In the genomic region with DNA sequence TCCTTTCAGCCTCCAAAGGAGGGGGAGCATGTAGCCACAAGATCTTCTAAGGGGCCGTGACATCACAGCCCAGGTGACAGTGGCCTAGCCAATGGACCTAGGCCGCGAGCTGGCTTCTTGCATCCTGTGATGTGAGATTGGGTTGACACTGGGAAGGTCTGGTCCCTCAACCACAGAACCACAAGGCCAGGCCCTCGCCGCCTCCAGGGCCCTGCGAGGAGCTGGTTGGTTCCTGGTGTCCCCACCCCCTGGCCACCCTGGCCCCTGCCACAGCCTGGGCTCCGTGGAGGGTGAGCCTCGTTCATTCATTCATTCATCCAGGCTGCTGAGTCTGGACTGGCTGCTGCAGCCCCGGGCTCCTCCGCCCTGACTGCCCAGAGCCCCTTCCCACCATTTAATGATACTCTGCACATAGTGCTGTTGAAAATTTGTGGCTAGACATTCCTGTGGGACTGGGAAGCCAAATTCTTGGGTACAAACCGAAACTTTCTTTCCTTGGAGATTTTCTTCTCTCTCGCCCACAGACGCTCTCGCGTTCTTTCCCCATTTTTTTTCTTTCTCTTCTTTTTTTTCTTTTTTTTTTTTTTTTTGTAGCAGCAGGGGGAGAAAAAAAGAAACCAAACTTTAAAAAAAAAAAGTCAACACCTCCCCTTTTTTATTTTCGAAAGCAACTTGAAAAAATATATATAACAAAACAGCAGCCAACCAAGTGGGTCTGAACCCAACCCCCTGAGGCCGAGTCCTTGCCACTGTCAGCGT, we compare ENCODE assay signal across 11 mouse cellular contexts. TPM values are rescaled to one million over a fixed set of nuclear protein-coding genes. Genes with fewer than 3 reads are reported as not detected.
DNase-seq lines count a peak whose midpoint lies in the region; ATAC-seq lines count a peak whose summit lies in the region.
"Had no signal": no experiment of that assay in that cellular context is flagged by ENCODE, and none has a peak within 500 bp of the region (broad histone marks: within the 10 kb centered on the region; RNA-seq: fewer than 3 reads in every experiment).

A gene (plus strand): TSS at position 311 of the 759 bp plus-strand sequence.

- H3K27me3 ChIP-seq in limb, embryonic 13.5 days: peaks cover 29% of the 10 kb centered on the region
- no peaks in the 10 kb centered on the region for H3K27me3 ChIP-seq in midbrain, embryonic 11.5 days (ENCODE audit: control insufficient read depth, insufficient read depth, low read length)
- H3K27me3 ChIP-seq: forebrain, embryonic 13.5 days; hindbrain, embryonic 15.5 days had no signal

- intact Hi-C loops in left cerebral cortex, postnatal 4 days (cut with DNase I): no loop called here

- H3K9me3 ChIP-seq in limb, embryonic 13.5 days: no peaks in the 10 kb centered on the region
- H3K9me3 ChIP-seq in midbrain, embryonic 11.5 days (ENCODE audit: control insufficient read depth, low read length): no peaks in the 10 kb centered on the region
- H3K9me3 ChIP-seq: forebrain, embryonic 13.5 days; hindbrain, embryonic 15.5 days had no signal

- no peak within 1 kb of the TSS for H3K9ac ChIP-seq in limb, embryonic 13.5 days
- H3K9ac ChIP-seq in midbrain, embryonic 11.5 days (ENCODE audit: low read length): no peak within 1 kb of the TSS
- H3K9ac ChIP-seq: forebrain, embryonic 13.5 days; hindbrain, embryonic 15.5 days had no signal

- no peak within 1 kb of the TSS for H3K4me3 ChIP-seq in limb, embryonic 13.5 days
- no peak within 1 kb of the TSS for H3K4me3 ChIP-seq in midbrain, embryonic 11.5 days (ENCODE audit: low read depth, low read length)
- H3K4me3 ChIP-seq: forebrain, embryonic 13.5 days; hindbrain, embryonic 15.5 days; left cerebral cortex, adult 2 months had no signal

- H3K36me3 ChIP-seq in limb, embryonic 13.5 days: no peaks in the 10 kb centered on the region
- no peaks in the 10 kb centered on the region for H3K36me3 ChIP-seq in midbrain, embryonic 11.5 days (ENCODE audit: control insufficient read depth, insufficient read depth, low read length)
- H3K36me3 ChIP-seq: hindbrain, embryonic 15.5 days had no signal

- H3K27ac ChIP-seq in limb, embryonic 13.5 days: peak within 1 kb of the TSS; percentile 39; the same call in 1 of the 2 replicates
- no peak within 1 kb of the TSS for H3K27ac ChIP-seq in midbrain, embryonic 11.5 days (ENCODE audit: low read depth, low read length)
- H3K27ac ChIP-seq: forebrain, embryonic 13.5 days; hindbrain, embryonic 15.5 days; left cerebral cortex, adult 2 months had no signal

- DNase-seq in B cell, adult 2 months: peak; percentile 55 to 60
- peak; percentile 80 for DNase-seq in MEL-GATA-1-ER (ENCODE audit: extremely low read depth, low read depth)
- no peak for DNase-seq in left cerebral cortex, postnatal 4 days
- DNase-seq in adrenal gland, adult 8-10 months: no peak
- no peak for DNase-seq in midbrain, embryonic 11.5 days (ENCODE audit: low spot score, missing footprints)
- DNase-seq in gastrocnemius, postnatal 4 days (ENCODE audit: low spot score in 2 of 2): no peak

- peak; percentile 28; the same call in 1 of the 2 replicates for ATAC-seq in limb, embryonic 13.5 days (ENCODE audit: low FRiP score, low read depth)
- ATAC-seq in neutrophil, adult 5-6 weeks (ENCODE audit: extremely low read depth, insufficient number of reproducible peaks, low FRiP score, poor library complexity, severe bottlenecking): peak; percentile 53
- ATAC-seq in midbrain, embryonic 11.5 days (ENCODE audit: low FRiP score): no peak
- ATAC-seq: forebrain, embryonic 13.5 days had no signal

- H3K4me2 ChIP-seq in limb, embryonic 13.5 days (replicated peaks): peak within 1 kb of the TSS; percentile 23
- no peak within 1 kb of the TSS for H3K4me2 ChIP-seq in midbrain, embryonic 11.5 days
- H3K4me2 ChIP-seq: forebrain, embryonic 13.5 days; hindbrain, embryonic 15.5 days had no signal

- H3K4me1 ChIP-seq in limb, embryonic 13.5 days: peaks cover 15% of the 10 kb centered on the region
- 0 out of 2 replicates have a peak, but pooled peaks cover 4% of the 10 kb centered on the region for H3K4me1 ChIP-seq in midbrain, embryonic 11.5 days (ENCODE audit: control insufficient read depth, insufficient read depth, low read length)
- H3K4me1 ChIP-seq: forebrain, embryonic 13.5 days; hindbrain, embryonic 15.5 days had no signal

- 71% methylated on average over 18 of the region's 18 CpGs for WGBS in limb, embryonic 13.5 days
- 83% methylated on average over 18 of the region's 18 CpGs for WGBS in midbrain, embryonic 11.5 days

RNA-seq across cellular contexts. Expression of the gene that starts here (rescaled TPM):
- polyA plus RNA-seq in limb, embryonic 13.5 days (2015; fragmentation: Nextera tagmentation; extraction: Ambion mirVana): 3.7 and 4.6 TPM in 2 replicates
- total RNA-seq in neutrophil, adult 5-6 weeks (2017): 24.0 and 27.3 TPM in 2 replicates
- under 1 TPM in 1 of 2 experiments, not detected in 1; 0.08 TPM for total RNA-seq in left cerebral cortex, postnatal 4 days (2021)
- 1 to 10 TPM in 3 of 4 experiments, under 1 TPM in 1; 0.96 to 3.8 (median 2.1) TPM for total RNA-seq in adrenal gland, adult 8-10 months (2022)
- polyA plus RNA-seq in midbrain, embryonic 11.5 days (2014; fragmentation: Nextera tagmentation; extraction: Ambion mirVana): 0.08 TPM in 1 of 2 replicates, not detected in the other
- total RNA-seq in gastrocnemius, postnatal 4 days (2021): under 1 TPM; 0.34 to 0.49 TPM
- polyA plus RNA-seq: forebrain, embryonic 13.5 days had no signal

Comparison
In these comparisons a context has a peak if more than half of its experiments do, and no peak if none do; other contexts are left out.
1. DNase-seq: peak in B cell, adult 2 months (2 of 2) and MEL-GATA-1-ER (single experiment); none in left cerebral cortex, postnatal 4 days (single experiment), adrenal gland, adult 8-10 months (single experiment), midbrain, embryonic 11.5 days (single experiment) and gastrocnemius, postnatal 4 days (0 of 2).